Mouse (Mus musculus): ENCODE measurements around the gene Mark4.

- no peak for TF ChIP-seq CTCF (IDR thresholded peaks at IDR 0.05; ENCODE audit: borderline replicate concordance, insufficient read depth, low read length)
- no peak for TF ChIP-seq POLR2A (IDR thresholded peaks at IDR 0.05; ENCODE audit: low read depth, low read length)
Measured at GRCm38 (mm10) chr7:19420821-19421636, 37.6 kb downstream of the Mark4 start.
